Mouse (Mus musculus) testis, adult 2 months (tissue): ENCODE results near the gene Aqp6.

Experiments used
- CTCF ChIP-seq: fragments of 200-500 bp; IDR thresholded peaks from 2 replicates; pipeline ENCODE4 v1.5.1; 2012; ENCODE audit warnings: low read depth, mild to moderate bottlenecking, inconsistent platforms, low read length, moderate library complexity; ENCODE audit not compliant: control insufficient read depth, insufficient read depth, insufficient replicate concordance
- POLR2A ChIP-seq: fragments of 200-500 bp; IDR thresholded peaks from 2 replicates; pipeline ENCODE4 v1.6.1; 2012; ENCODE audit warnings: low read depth, mild to moderate bottlenecking, inconsistent platforms, low read length, moderate library complexity; ENCODE audit not compliant: control insufficient read depth

DNA sequence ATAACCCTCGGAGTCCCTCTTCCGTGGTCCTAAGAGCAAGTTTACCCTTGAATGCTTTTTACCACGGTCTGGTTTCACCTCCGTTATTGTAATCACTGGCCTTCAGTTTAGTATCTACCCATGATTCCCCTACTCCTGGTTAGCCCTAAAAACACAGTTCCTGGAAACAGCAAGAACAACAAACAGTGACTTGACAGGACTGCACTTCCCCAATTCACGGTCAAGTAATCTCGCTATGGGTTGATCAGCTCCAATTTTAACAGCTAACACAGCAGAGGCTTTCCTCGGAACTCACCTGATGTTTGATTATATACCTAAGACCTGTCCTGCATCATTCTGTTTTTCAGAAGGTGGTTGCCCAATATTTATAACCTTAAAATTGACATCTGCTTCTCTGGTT is 33.5 kb downstream of the Aqp6 start:
- TF ChIP-seq CTCF = no peak
- TF ChIP-seq POLR2A = no peak
